Mouse (Mus musculus): ENCODE data around the gene Ppp4r3b.

The Ppp4r3b gene

DNA sequence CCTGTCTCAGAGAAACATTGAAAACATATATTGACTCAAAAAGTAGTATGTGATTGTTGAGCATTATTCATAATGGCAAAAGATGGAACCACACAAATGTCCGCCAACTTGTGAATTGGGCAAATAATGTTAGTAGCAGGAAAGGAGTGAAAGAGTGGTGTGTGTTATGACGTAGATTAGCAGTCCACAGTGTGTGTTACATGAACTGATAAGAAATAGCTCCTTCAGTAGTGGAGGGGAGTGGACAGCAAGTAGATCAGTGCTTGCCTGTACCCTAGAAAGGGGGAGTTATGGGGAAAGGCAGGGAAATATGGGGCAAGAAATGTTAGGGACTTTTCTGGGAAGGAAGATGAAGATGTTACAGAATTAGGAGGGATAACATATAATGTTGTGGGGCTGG is 43.5 kb downstream of the Ppp4r3b start:
- no peak for TF ChIP-seq GATA4 (IDR thresholded peaks at IDR 0.05; ENCODE audit: insufficient replicate concordance, low read length)

GRCm38 (mm10) chr11:29219055-29219454 is 46.4 kb downstream of the Ppp4r3b start:
- TF ChIP-seq GATA4 (IDR thresholded peaks at IDR 0.05; ENCODE audit: insufficient replicate concordance, low read length), result no peak

GRCm38 (mm10) chr11:29222310-29222709 is 49.6 kb downstream of the Ppp4r3b start:
- peak; percentile 41; the same call in 1 of the 2 replicates for TF ChIP-seq GATA4 (IDR thresholded peaks at IDR 0.05; ENCODE audit: insufficient replicate concordance, low read length)

DNA sequence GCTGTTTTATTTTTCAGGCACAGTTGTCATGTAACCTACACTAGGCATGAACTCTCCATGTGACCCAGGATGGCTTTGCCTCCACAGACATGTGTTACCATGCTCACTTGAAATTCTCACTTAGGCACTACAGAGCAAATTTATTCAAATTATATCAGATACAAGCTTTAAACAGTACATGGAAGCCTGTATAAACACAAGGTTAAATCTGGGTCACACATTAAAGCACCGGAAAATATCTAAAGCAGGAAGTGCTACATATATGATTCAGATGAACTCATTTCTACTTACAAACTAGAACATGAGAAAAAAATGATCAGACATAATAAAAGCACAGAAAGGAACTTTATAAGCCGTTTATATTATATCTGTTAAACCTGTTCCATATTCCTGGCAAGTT is 52.1 kb downstream of the Ppp4r3b start:
- no peak for TF ChIP-seq GATA4 (IDR thresholded peaks at IDR 0.05; ENCODE audit: insufficient replicate concordance, low read length)

- TF ChIP-seq GATA4 (IDR thresholded peaks at IDR 0.05; ENCODE audit: insufficient replicate concordance, low read length), result no peak
Observed at GRCm38 (mm10) chr11:29228957-29229356, 56.3 kb downstream of the Ppp4r3b start.

DNA sequence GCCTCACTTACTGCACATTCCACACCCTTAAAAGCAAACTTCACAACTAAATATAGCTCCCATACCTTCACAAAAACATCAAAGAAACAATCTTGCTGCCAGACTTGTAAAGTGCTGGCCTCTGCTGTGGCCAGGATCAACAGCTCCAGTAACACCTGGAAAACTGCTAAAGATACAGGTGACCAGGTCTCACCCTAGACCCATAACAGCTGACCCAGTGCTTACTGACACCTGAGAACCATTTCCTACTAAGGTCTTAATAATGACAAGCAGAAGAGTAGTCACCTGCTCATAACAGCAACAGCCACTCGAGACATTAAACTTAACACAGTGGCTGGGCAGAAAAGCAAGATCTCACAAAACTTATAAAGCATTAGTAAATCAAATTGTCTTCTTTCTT is 60.9 kb downstream of the Ppp4r3b start:
- TF ChIP-seq GATA4 (IDR thresholded peaks at IDR 0.05; ENCODE audit: insufficient replicate concordance, low read length), result no peak

DNA sequence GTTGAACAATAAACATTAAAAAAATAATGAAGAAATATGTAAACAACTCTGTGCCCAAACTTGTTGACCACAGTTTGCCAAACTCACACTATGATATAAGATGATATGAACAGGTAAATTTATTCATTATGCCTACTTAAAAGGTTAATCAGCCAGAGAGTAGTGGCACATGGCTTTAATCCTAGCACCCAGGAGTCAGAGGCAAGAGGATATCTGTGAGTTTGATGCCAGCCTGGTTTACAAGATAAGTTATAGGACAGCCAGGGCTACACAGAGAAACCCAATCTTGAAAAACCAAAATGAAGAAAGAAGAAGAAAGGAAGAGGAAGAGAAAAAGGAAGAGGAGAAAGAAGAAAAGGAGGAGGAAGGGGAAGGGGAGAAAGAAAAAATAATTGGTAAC is 64.7 kb downstream of the Ppp4r3b start:
- TF ChIP-seq GATA4 (IDR thresholded peaks at IDR 0.05; ENCODE audit: insufficient replicate concordance, low read length), result no peak

GRCm38 (mm10) chr11:29238047-29238446 is 65.4 kb downstream of the Ppp4r3b start:
- TF ChIP-seq GATA4 (IDR thresholded peaks at IDR 0.05; ENCODE audit: insufficient replicate concordance, low read length), result no peak

- TF ChIP-seq GATA4 (IDR thresholded peaks at IDR 0.05; ENCODE audit: insufficient replicate concordance, low read length), result no peak
Observed at GRCm38 (mm10) chr11:29238551-29238950, 65.9 kb downstream of the Ppp4r3b start.

DNA sequence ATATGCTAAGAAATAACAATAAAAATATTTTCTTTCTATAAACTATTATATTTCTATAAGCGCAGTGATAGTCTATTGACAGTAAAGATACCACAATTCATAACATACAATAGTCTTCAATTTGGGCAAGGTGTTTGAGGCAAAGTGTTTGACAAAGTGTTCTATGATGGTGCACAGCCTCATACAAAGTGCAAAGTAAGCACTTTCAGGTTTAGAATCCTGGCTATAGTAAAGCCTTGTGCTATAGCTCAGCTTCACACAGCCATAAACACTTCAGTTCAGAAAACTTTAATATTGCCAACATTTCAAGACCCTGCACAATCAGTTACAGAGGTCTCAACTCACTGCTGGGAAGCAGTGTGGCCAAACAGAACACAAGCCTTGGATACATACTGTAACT is 66.7 kb downstream of the Ppp4r3b start:
- no peak for TF ChIP-seq GATA4 (IDR thresholded peaks at IDR 0.05; ENCODE audit: insufficient replicate concordance, low read length)

- TF ChIP-seq GATA4 (IDR thresholded peaks at IDR 0.05; ENCODE audit: insufficient replicate concordance, low read length), result no peak
Observed at GRCm38 (mm10) chr11:29241961-29242360, 69.3 kb downstream of the Ppp4r3b start.

GRCm38 (mm10) chr11:29245988-29246387 is 73.3 kb downstream of the Ppp4r3b start:
- no peak for TF ChIP-seq GATA4 (IDR thresholded peaks at IDR 0.05; ENCODE audit: insufficient replicate concordance, low read length)

DNA sequence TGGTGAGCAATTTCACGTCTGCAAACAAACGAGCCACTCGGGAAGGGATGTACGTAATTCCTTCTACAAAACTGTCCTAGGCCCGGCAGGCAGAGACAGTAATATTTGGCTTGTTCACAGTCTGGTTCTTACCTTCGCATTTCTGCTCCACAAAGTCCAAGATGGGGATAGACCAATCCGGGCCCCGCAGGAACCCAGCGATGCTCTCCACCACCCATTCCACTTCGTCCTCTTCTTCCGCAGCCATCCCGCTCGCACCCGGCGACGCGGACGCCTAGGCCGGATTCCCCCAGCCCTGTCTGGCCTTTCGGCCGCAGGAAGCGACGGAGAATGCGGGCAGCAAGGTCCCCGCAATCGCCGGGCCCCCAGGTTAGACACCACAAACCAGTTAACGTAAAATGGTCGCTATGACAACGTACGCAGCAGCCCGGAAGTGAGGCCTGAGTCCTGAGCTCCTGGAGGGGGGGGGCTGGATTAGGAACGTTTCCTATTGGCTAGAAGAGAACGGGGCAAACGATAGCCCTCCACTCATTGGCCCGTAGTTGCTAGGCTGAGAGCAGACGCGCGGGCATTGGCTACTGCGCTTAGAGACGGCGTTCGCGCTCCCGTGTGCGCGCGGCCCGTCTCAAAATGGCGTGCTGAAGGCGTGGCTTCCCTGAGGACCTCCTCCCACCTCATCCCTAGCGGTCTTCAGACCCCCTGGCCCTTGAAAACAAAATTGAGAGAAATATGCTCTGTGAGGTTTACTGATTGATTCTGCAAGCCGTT is 74.4 kb downstream of the Ppp4r3b start, which contains the start of gene Cfap36:
Cfap36 (minus strand) TSS at position 527 of the 768 bp plus-strand sequence.
- no peak for TF ChIP-seq GATA4 (IDR thresholded peaks at IDR 0.05; ENCODE audit: insufficient replicate concordance, low read length)

GRCm38 (mm10) chr11:29247725-29248124 is 75.0 kb downstream of the Ppp4r3b start:
- TF ChIP-seq GATA4 (IDR thresholded peaks at IDR 0.05; ENCODE audit: insufficient replicate concordance, low read length), result no peak

DNA sequence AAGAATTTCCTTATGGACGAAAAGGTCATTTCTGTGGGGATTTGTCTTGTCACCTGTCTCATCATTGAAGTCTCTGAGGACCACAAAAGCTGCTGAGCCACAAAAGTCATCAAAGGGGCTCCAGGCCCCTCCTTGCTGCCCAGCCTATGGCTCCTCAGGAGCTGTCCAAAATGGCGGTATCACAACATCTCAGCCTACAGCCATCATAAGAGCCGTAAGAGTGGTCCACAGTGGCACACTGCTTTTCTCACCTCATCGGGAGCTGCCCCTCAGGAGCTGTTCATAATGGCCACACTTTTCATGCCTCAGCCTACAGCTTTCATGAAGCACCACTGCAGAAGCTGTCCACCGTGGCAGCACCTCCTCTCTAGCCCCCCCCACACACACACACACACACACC is 75.7 kb downstream of the Ppp4r3b start:
- no peak for TF ChIP-seq GATA4 (IDR thresholded peaks at IDR 0.05; ENCODE audit: insufficient replicate concordance, low read length)

GRCm38 (mm10) chr11:29254643-29255042 is 82.0 kb downstream of the Ppp4r3b start:
- no peak for TF ChIP-seq GATA4 (IDR thresholded peaks at IDR 0.05; ENCODE audit: insufficient replicate concordance, low read length)

GRCm38 (mm10) chr11:29267824-29268223 is 95.1 kb downstream of the Ppp4r3b start:
- TF ChIP-seq GATA4 (IDR thresholded peaks at IDR 0.05; ENCODE audit: insufficient replicate concordance, low read length), result no peak
